Mouse (Mus musculus) liver, postnatal 0 days (tissue): ENCODE measurements around the gene Troap. TPM values are rescaled to one million over a fixed set of nuclear protein-coding genes. Genes with fewer than 3 reads are reported as not detected.

Experiments used
- ATAC-seq: fragments of 200-750 bp; cut with Nextera tagmentation; 2 replicates; pipeline ENCODE4 v1.8.0; 2017; ENCODE audit warnings: mild to moderate bottlenecking, moderate library complexity
- DNase-seq: peaks from one replicate; pipeline ENCODE4 v3.0.0-alpha.2; 2016
- H3K27ac ChIP-seq: fragments of 300-500 bp; sonication (generic); 2 replicates; pipeline ENCODE4 v1.5.1; 2014; ENCODE audit warnings: antibody characterized with exemption, moderate library complexity, mild to moderate bottlenecking, low read depth
- H3K27me3 ChIP-seq: fragments of 300-500 bp; sonication (generic); 2 replicates; pipeline ENCODE4 v1.6.1; 2014; ENCODE audit warnings: low read length, control low read depth, mixed read lengths; ENCODE audit not compliant: insufficient read depth
- H3K36me3 ChIP-seq: fragments of 300-500 bp; sonication (generic); replicated peaks from 2 replicates; pipeline ENCODE4 v1.6.1; 2014; ENCODE audit warnings: mild to moderate bottlenecking, control low read depth, low read length, moderate library complexity, mixed read lengths; ENCODE audit not compliant: insufficient read depth
- H3K4me1 ChIP-seq: fragments of 300-500 bp; sonication (generic); 2 replicates; pipeline ENCODE4 v1.6.1; 2014; ENCODE audit warnings: antibody characterized with exemption, mild to moderate bottlenecking, control low read depth; ENCODE audit not compliant: insufficient read depth
- H3K4me2 ChIP-seq: fragments of 300-500 bp; sonication (generic); 2 replicates; pipeline ENCODE4 v1.6.1; 2014; ENCODE audit warnings: low read depth, mild to moderate bottlenecking, low read length, moderate library complexity, mixed read lengths
- H3K4me3 ChIP-seq: fragments of 300-500 bp; sonication (generic); 2 replicates; pipeline ENCODE4 v1.5.1; 2014; ENCODE audit warnings: low read depth, low read length
- H3K9ac ChIP-seq: fragments of 300-500 bp; sonication (generic); replicated peaks from 2 replicates; pipeline ENCODE4 v1.6.1; 2014; ENCODE audit warnings: mild to moderate bottlenecking, moderate library complexity
- H3K9me3 ChIP-seq: fragments of 300-500 bp; sonication (generic); 2 replicates; pipeline ENCODE4 v1.6.1; 2016; ENCODE audit warnings: mild to moderate bottlenecking, control low read depth, low read length, mixed read lengths
- CTCF ChIP-seq: sonication (generic); IDR thresholded peaks from 2 replicates; pipeline ENCODE4 v1.5.1; 2016; ENCODE audit warnings: antibody characterized with exemption, low read depth
- EP300 ChIP-seq: IDR thresholded peaks from 2 replicates; pipeline ENCODE4 v1.6.1; 2016; ENCODE audit warnings: antibody characterized with exemption, low read depth, mild to moderate bottlenecking
- WGBS: fragments of 180-500 bp; shearing (Covaris S2); extraction: QIAGEN DNeasy Blood & Tissue Kit; methylation state at CpG from one replicate; pipeline ENCODE4 v1.1.7; 2014; ENCODE audit not compliant: insufficient replicate concordance; 5-methylcytosine and 5-hydroxymethylcytosine counted together
- microRNA-seq: library from miRNA; unstranded; fragments of <30 nt; microRNA quantifications from one replicate; pipeline ENCODE4, GENCODE M21; 2016
- polyA plus RNA-seq: library from polyadenylated mRNA; unstranded; fragments of >200 nt; fragmentation: Nextera tagmentation; extraction: Ambion mirVana; gene quantifications from 2 replicates; pipeline ENCODE4 v1.2.1, GENCODE M21; 2015

Troap gene
- polyA plus RNA-seq, 1 experiment from 2014 or later = 6.7 TPM

- Histone ChIP-seq H3K9me3 (no peaks in the 10 kb centered on the region), H3K27me3 (peaks cover 4% of the 10 kb centered on the region; the same call in 1 of the 2 replicates), H3K4me1 (peaks cover 7% of the 10 kb centered on the region; the same call in 1 of the 2 replicates), H3K9ac (peak overlapping the region; percentile 80), H3K4me2 (peak overlapping the region; percentile 85), H3K36me3 (no peaks in the 10 kb centered on the region), H3K27ac (peak overlapping the region; percentile 85), H3K4me3 (peak overlapping the region; percentile 68)
- WGBS = under 1% methylated on average over 85 of the region's 115 CpGs
- ATAC-seq = peak; percentile 77
- TF ChIP-seq CTCF = no peak
- no peak for TF ChIP-seq EP300
- DNase-seq = peak; percentile 80
These were observed 51.9 kb downstream of the Troap start for GRCm38 (mm10) chr15:99126081-99126815.

- Histone ChIP-seq H3K27ac (peak overlapping the region; percentile 85), H3K4me1 (peaks cover 7% of the 10 kb centered on the region; the same call in 1 of the 2 replicates), H3K27me3 (peaks cover 4% of the 10 kb centered on the region; the same call in 1 of the 2 replicates), H3K9ac (peak overlapping the region; percentile 80), H3K4me2 (peak overlapping the region; percentile 85), H3K36me3 (no peaks in the 10 kb centered on the region), H3K9me3 (no peaks in the 10 kb centered on the region), H3K4me3 (peak overlapping the region; percentile 68)
- TF ChIP-seq CTCF (no peak), EP300 (no peak)
- 3% methylated on average over 35 of the region's 35 CpGs for WGBS
- ATAC-seq (no peak), DNase-seq (no peak)
These were observed 52.5 kb downstream of the Troap start for GRCm38 (mm10) chr15:99126816-99127365.

GRCm38 (mm10) chr15:99127851-99128522, 53.6 kb downstream of the Troap start:
- DNase-seq (no peak), ATAC-seq (no peak)
- H3K9me3 ChIP-seq = no peaks in the 10 kb centered on the region
- peaks cover 7% of the 10 kb centered on the region; the same call in 1 of the 2 replicates for H3K4me1 ChIP-seq
- 54% methylated on average over 6 of the region's 6 CpGs for WGBS
- H3K4me3 ChIP-seq = peak overlapping the region; percentile 68; the same call in 1 of the 2 replicates
- no peaks in the 10 kb centered on the region for H3K36me3 ChIP-seq
- no peak for TF ChIP-seq EP300
- no peak overlapping the region for H3K9ac ChIP-seq
- no peak overlapping the region for H3K27ac ChIP-seq
- peaks cover 4% of the 10 kb centered on the region; the same call in 1 of the 2 replicates for H3K27me3 ChIP-seq
- peak overlapping the region; percentile 85 for H3K4me2 ChIP-seq

- H3K4me1 ChIP-seq = peaks cover 7% of the 10 kb centered on the region; the same call in 1 of the 2 replicates
- no peak for DNase-seq
- no peak overlapping the region for H3K4me2 ChIP-seq
- TF ChIP-seq CTCF (no peak), EP300 (no peak)
- no peak overlapping the region for H3K9ac ChIP-seq
- H3K4me3 ChIP-seq = no peak overlapping the region
- H3K27me3 ChIP-seq = peaks cover 4% of the 10 kb centered on the region; the same call in 1 of the 2 replicates
- 76% methylated on average over 11 of the region's 11 CpGs for WGBS
- no peaks in the 10 kb centered on the region for H3K9me3 ChIP-seq
- H3K36me3 ChIP-seq = no peaks in the 10 kb centered on the region
- no peak for ATAC-seq
- no peak overlapping the region for H3K27ac ChIP-seq
These were observed 55.1 kb downstream of the Troap start for GRCm38 (mm10) chr15:99129441-99129840.

GRCm38 (mm10) chr15:99129956-99130910, 55.9 kb downstream of the Troap start:
- DNase-seq (no peak), ATAC-seq (no peak)
- Histone ChIP-seq H3K36me3 (no peaks in the 10 kb centered on the region), H3K4me3 (no peak overlapping the region), H3K27ac (no peak overlapping the region), H3K27me3 (peaks cover 4% of the 10 kb centered on the region; the same call in 1 of the 2 replicates), H3K4me1 (peaks cover 7% of the 10 kb centered on the region; the same call in 1 of the 2 replicates), H3K9ac (no peak overlapping the region), H3K4me2 (no peak overlapping the region), H3K9me3 (no peaks in the 10 kb centered on the region)
- 54% methylated on average over 22 of the region's 22 CpGs for WGBS
- TF ChIP-seq CTCF = no peak
- TF ChIP-seq EP300 = no peak

Small RNA genes lying within 50 kb of the gene (microRNA-seq; reads per million reads assigned to microRNA genes)
- gene Mir6960 = not detected

Other genes with a start within 250 kb of the Troap start
- gene Prkag1, start 243.1 kb upstream of the Troap start, polyA plus RNA-seq = 42.0 and 47.4 TPM in 2 replicates
- gene Kmt2d, start 203.4 kb upstream of the Troap start, polyA plus RNA-seq = 3.0 and 3.6 TPM in 2 replicates
- gene Rhebl1, start 180.0 kb upstream of the Troap start, polyA plus RNA-seq = 1.4 and 1.8 TPM in 2 replicates
- 0.07 TPM in 1 of 2 replicates, not detected in the other for gene Dhh, start 176.0 kb upstream of the Troap start, polyA plus RNA-seq
- gene Lmbr1l, start 156.3 kb upstream of the Troap start, polyA plus RNA-seq = 4.9 and 5.1 TPM in 2 replicates
- gene Tuba1b, start 140.0 kb upstream of the Troap start, polyA plus RNA-seq = 389 and 423 TPM in 2 replicates
- gene Gm49450, start 121.0 kb upstream of the Troap start, polyA plus RNA-seq = not detected in 2 replicates
- gene Tuba1a, start 120.9 kb upstream of the Troap start, polyA plus RNA-seq = 28.1 and 28.7 TPM in 2 replicates
- 149 and 152 TPM in 2 replicates for gene Tuba1c, start 44.7 kb upstream of the Troap start, polyA plus RNA-seq
- 0.53 and 0.85 TPM in 2 replicates for gene Prph, start 19.4 kb upstream of the Troap start, polyA plus RNA-seq
- 0.12 TPM in 1 of 2 replicates, not detected in the other for gene C1ql4, start 13.2 kb downstream of the Troap start, polyA plus RNA-seq
- 28.2 and 29.6 TPM in 2 replicates for gene Dnajc22, start 18.6 kb downstream of the Troap start, polyA plus RNA-seq
- 4.0 and 4.7 TPM in 2 replicates for gene Spats2, start 51.3 kb downstream of the Troap start, polyA plus RNA-seq
- 0.05 and 0.07 TPM in 2 replicates for gene Kcnh3, start 150.3 kb downstream of the Troap start, polyA plus RNA-seq
- gene Mcrs1, start 177.4 kb downstream of the Troap start, polyA plus RNA-seq = 25.1 and 27.2 TPM in 2 replicates
- 7.1 and 8.6 TPM in 2 replicates for gene Prpf40b, start 220.5 kb downstream of the Troap start, polyA plus RNA-seq
- not detected in 2 replicates for gene Fam186b, start 221.3 kb downstream of the Troap start, polyA plus RNA-seq